Mouse (Mus musculus) gastrocnemius, adult 8-10 months (tissue): ENCODE data around the gene Hist1h2af. TPM values are rescaled to one million over a fixed set of nuclear protein-coding genes. Genes with fewer than 3 reads are reported as not detected.
"Not testable (repeated sequence)": the region's sequence is repeated elsewhere in the genome, so short reads cannot be mapped to it uniquely, and the experiment has no call there.

ENCODE experiments used
- DNase-seq, 2 experiments: peaks; one replicate each; pipeline ENCODE4 v3.0.0; 2022; ENCODE audit warnings: low spot score in 2 of 2
- total RNA-seq, 4 experiments: library from RNA; stranded (reverse); gene quantifications; 2 replicates each; pipeline ENCODE4 v1.2.4; 2022

Hist1h2af gene
- total RNA-seq, 4 experiments from 2014 or later = 1.5 TPM; not detected in 3

DNA sequence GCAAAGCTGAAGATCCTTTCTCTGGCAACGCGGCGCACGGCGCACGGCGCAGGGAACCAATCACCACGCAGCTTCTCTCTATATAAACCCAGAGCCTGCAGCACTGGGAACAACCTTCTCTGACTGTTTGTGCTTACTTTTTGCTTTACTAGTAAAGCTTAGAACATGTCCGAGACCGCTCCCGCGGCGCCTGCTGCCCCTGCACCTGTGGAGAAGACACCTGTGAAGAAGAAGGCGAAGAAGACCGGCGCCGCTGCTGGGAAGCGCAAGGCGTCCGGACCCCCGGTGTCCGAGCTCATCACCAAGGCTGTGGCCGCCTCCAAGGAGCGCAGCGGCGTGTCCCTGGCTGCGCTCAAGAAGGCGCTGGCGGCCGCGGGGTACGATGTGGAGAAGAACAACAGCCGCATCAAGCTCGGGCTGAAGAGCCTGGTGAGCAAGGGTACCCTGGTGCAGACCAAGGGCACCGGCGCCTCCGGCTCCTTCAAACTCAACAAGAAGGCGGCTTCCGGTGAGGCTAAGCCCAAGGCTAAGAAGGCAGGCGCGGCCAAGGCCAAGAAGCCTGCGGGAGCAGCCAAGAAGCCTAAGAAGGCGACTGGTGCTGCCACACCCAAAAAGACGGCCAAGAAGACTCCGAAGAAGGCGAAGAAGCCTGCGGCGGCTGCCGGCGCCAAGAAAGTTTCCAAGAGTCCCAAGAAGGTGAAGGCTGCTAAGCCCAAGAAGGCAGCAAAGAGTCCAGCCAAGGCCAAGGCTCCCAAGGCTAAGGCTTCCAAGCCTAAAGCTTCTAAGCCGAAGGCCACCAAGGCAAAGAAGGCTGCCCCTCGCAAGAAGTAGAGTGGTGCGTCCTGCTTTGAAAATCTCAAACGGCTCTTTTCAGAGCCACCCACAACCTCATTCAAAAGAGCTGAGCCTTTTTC lies 21.5 kb downstream of the Hist1h2af start:
- peak in 1 of 2 experiments; percentile 43 for DNase-seq

DNA sequence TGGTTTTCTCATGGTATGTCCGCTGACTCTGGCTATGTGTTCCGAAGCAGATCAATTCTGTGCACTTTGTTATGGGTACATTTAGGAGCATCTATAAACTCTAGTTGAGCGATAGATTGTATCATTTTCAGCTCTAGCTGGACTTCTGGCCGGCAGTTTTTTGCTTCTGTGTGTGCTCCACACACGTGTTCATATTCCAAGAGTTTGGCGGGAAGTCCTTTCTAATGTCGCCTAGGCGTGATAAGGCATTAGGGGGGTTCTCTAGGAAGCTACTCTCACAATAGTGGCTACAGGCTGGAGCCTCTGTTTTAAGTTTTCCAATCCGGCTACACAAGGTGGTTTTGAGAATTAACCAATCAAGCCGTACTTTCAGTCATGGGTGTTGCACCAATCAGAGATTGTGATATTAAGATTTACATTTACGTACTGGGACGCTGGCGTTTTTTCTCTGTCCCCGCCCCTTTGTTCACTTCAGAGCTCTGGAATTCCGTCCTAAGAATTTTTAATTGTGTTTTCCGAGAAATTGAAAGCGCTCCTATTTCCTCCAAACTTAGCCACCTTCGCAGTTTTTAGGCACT lies 22.2 kb downstream of the Hist1h2af start:
- DNase-seq = no peak

DNA sequence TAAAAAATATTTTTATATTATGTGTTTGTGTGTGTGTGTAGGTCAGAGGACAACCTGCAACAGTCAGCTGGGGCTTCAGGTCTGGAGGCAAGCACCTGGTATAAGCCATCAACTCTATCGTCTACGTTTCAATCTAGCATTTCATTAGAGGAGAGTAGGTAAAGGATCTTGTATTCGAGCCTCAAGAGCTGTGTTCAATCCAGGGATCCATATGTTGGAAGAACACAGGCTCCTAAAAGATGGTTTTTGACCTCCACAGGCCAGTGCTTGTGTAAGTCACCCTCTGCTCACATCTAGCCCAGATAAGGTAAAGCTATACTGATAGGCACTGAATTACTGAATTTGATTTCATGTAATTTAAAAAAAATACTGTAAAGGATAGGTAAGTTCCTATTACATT lies 23.2 kb downstream of the Hist1h2af start:
- DNase-seq = no peak

DNA sequence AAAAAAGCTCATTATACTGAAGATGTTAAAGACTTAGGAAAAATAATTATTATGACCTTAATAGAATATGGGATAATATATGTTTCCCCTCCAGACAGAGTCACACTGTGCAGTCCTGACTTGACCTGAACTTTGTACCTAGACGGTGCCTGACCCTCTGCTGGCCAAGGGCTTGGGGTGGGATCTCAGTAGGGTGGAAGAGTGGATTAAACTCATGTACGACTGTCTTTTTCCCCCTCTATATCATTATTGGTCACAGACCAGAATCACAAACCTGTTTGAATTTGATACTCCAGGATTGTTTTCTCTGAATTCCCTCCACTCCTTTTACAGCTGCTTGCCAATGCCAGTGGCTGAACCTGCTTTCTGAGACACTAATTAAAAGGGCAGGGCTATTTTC lies 27.0 kb downstream of the Hist1h2af start:
- not testable (repeated sequence) for DNase-seq

DNA sequence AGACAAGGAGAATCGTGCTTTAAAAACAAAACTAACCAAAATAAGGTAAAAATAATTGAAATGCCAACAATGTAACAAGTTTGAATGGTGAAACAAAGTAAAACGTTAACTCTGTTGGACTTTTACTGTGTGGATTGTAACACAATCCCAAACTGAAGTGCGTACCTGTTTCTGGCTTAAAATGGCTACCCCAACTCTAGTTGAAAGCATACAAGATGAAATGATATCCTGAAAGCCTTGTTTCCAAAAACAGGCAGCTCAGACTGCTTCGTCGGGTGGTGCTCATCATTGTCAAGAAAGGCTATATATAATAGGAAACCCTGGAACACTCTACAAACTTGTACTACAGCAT lies 27.8 kb downstream of the Hist1h2af start:
- not testable (repeated sequence) for DNase-seq

DNA sequence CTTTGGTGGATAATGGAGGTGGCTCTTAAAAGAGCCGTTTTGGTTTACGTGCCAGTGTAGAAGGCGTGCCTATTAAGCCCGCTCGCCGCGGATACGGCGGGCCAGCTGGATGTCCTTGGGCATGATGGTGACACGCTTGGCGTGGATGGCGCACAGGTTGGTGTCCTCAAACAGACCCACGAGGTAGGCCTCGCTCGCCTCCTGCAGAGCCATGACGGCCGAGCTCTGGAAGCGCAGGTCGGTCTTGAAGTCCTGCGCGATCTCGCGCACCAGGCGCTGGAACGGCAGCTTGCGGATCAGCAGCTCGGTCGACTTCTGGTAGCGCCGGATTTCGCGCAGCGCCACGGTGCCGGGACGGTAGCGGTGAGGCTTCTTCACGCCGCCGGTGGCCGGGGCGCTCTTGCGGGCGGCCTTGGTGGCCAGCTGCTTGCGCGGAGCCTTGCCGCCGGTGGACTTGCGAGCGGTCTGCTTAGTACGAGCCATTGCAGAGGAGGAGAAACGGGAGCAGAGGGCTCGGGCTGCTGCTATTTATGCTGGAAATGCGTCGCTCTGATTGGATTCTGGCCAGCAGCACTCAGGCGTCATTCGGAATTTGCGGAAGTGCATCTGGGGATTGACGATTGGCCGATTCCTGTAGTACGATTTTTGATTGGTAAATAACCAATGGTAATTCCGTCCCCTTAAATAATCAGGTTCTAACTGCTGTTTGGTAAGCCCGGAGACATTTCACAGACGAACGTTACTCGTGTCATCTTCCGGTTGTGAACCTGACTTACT lies 28.4 kb downstream of the Hist1h2af start, which contains the start of gene Hist1h3e:
Gene Hist1h3e (minus strand): TSS at position 487 of the 777 bp plus-strand sequence.
- peak; percentile 84 to 88 for DNase-seq

DNA sequence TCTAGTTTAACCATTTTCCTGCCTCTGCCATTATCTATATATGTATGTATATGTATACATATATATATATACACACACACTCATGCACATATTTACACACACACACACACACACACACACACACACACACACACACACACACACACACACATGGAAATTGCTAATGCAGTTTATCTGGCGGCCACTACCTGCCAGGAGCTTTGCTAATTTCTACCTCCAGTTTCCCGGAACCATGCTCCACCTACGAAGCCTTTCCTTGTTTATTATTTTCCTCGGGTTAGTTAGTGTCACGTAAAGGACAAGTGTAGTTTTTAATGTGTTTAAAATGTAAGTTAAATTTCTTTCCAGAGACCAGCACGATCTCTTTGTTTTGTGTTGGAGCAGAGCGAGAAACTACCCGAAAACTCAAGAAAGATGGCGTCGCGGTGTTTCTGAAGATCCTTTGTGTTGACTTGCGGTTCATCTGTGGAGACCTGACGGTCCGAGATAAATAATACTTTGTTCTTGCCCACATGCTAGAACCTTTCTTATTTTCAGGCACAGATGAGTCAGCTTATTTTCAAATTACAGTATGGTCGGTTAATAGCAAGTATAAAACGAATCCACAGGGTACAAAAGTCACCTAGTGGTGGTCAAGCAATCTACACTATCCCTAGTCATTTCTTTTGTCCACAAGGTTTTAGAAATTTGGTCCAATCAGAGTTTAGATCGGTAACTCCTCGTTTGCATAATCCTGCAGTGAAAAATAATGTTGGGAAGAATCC lies 29.2 kb downstream of the Hist1h2af start:
- DNase-seq = no peak

DNA sequence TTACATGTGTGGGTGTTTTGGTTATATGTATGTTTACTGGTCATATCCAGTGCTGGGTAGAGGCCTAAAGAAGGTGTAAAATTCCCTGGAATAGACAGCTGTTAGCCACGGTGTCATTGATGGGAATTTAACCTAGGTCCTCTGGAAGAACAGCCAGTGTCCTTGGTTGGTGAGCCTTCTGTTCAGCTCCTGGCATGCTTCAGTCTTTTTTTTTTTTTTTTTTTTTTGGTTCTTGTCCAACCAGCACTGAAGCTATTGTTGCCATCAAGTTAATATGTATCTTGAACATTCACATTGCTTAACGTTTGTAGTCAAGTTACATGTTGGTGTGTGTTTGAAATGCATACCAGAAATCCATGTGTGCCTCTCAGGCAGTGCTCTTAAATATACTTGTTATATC lies 30.8 kb downstream of the Hist1h2af start:
- no peak for DNase-seq

DNA sequence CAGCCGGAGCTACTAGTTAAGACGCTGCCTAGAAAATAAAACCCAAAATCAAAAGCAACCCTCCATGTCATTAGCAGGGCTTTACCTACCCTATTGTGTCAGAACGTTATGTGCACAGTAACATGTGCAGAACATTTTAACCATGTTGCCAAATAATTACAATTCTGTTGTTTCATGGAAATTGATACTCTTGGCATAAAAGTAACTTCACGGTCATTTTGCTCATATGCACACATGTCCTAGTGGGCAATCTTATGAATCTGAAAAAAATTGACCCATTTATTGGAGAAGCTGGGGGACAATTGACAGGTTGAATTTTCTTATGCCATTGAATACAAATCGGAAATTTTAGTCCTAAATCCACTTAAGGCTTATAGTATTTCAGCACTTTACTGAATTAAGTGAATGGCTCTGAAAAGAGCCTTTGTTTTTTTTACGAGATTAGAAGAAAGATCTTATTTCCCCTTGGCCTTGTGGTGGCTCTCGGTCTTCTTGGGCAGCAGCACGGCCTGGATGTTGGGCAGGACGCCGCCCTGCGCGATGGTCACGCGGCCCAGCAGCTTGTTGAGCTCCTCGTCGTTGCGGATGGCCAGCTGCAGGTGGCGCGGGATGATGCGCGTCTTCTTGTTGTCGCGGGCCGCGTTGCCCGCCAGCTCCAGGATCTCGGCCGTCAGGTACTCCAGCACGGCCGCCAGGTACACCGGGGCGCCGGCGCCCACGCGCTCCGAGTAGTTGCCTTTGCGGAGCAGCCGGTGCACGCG lies 36.7 kb downstream of the Hist1h2af start:
- not testable (repeated sequence) for DNase-seq

DNA sequence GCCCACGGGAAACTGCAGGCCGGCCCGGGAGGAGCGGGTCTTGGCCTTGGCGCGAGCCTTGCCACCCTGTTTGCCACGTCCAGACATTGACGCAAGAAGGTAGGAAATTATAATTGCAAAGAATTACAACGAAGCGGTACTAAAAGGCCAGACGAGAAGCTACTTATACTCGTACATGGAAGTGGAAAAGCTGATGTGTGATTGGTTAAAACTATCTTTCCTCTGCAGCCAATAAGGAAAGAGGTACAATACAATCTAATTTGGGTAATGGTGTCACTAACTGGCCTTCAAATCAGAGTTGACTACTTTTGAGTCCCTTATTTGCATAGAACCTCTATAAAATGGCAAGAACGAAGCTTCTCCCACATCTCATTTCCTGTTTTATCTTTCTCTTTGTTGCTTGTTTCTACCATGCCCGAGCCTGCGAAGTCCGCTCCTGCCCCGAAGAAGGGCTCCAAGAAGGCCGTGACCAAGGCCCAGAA lies 37.4 kb downstream of the Hist1h2af start, which contains the start of the genes Hist1h2ae and Hist1h2bg:
Gene Hist1h2ae (minus strand): TSS at position 199 of the 482 bp plus-strand sequence.
Gene Hist1h2bg (plus strand): TSS at position 375 of the 482 bp plus-strand sequence.
- DNase-seq = no peak

DNA sequence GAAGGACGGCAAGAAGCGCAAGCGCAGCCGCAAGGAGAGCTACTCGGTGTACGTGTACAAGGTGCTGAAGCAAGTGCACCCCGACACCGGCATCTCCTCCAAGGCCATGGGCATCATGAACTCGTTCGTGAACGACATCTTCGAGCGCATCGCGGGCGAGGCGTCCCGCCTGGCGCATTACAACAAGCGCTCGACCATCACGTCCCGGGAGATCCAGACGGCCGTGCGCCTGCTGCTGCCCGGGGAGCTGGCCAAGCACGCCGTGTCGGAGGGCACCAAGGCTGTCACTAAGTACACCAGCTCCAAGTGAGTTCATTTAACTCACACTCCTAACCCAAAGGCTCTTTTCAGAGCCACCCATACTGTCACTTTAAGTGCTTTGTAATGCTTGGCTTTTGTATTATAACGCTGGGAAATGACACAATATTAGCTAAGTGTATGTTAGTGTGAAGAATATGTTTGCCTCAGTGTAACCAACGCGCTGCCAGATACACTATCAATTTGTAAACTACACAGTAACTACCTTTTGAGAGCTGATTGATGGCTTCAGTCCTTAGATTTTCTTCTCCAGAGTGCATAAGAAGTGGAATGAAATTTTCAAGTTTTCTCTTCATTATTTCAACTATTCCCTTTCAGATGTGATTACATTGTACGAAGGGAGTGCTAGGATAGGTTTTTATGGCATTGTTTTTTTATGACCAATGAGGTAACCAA lies 38.0 kb downstream of the Hist1h2af start:
- DNase-seq = not testable (repeated sequence)

DNA sequence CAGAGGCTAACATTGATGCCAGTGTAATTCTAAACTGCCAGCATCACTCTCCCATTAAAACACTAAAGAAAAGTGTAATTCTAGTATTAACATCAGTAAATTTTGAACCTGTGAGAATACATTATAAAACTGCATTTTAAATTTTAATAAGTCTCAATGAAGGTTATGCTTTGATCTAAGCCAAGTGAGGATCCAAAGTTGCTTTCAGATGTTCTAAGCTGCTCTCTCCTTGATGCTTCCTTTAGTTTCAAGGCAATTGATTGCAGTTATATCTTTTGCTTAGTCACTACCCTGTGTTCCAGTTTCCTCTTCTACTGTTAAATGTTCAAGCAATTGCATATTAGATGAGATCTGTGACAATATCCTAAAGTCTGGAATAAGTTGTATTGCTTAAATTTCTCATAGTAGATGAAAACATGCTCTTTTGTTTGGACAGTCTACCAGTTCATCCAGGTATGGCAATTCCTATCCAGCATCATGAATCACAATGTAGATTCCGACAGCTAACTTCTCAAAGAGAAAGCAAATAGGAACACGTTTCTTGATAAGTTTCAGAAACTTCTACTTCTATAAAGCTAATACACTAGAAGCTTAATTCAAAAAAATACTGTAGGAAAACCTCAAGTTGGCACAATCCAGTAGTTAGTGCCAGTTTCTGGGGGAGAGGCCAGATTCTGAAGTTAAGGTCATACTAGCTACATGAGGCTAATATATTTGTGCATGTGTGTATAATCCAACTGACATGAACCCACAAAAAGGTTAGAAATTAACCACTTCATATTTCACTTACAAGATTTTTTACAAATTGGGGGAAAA lies 38.7 kb downstream of the Hist1h2af start:
- DNase-seq = no peak

DNA sequence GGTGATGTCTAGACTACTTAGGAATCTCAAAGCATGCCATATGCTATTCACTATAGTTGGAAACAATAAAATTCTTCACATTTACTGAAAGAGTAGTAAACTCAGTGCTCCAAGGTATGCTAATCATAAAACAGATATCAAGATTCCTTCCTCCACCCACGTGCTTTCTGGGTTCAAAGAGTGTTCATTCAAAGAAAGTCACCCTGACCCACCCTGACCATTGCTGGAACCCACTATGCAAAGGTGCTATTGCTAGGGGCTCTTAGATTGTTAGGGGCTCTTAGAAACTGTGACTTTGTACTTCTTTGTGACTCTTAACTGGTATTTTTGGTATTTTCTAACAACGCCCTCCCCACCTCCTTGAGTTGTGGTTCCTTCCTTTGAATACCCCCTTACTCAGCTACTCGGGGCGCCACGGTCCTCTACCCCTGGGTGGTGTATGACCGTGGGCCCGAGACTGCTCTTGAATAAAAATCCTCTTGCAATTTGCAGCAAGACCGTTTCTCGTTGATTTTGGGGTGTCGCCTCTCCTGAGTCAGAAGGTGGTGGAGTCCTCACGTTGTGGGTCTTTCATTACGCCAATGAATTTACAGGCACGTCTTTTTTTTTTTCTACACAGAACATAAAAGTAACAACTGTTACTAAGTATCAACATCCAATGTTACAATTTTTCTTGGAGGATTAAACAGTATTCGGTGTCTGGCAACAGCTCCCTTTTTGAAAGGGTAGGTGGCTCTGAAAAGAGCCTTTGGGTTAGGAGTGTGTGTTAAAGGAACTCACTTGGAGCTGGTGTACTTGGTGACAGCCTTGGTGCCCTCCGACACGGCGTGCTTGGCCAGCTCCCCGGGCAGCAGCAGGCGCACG lies 39.6 kb downstream of the Hist1h2af start:
- DNase-seq = not testable (repeated sequence)

DNA sequence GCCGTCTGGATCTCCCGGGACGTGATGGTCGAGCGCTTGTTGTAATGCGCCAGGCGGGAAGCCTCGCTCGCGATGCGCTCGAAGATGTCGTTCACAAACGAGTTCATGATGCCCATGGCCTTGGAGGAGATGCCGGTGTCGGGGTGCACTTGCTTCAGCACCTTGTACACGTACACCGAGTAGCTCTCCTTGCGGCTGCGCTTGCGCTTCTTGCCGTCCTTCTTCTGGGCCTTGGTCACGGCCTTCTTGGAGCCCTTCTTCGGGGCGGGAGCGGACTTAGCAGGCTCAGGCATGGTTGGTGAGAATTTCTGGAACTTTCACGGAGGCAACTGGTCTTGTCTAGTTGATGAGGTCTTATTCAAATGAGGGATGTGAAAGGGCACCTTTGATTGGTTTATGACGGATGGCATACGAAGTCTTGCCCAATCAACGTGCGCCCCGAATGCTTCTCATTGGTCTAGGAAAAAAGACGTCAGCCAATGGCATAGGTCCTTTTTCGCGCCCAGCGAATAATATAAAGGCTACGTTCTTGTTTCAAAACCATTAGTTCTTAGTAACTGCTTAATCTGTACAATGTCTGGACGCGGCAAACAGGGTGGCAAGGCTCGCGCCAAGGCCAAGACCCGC lies 40.3 kb downstream of the Hist1h2af start, which contains the start of the genes Hist1h2bf and Hist1h2ad:
Gene Hist1h2bf (minus strand): TSS at position 299 of the 627 bp plus-strand sequence.
Gene Hist1h2ad (plus strand): TSS at position 484 of the 627 bp plus-strand sequence.
- peak; percentile 30 to 64 for DNase-seq

DNA sequence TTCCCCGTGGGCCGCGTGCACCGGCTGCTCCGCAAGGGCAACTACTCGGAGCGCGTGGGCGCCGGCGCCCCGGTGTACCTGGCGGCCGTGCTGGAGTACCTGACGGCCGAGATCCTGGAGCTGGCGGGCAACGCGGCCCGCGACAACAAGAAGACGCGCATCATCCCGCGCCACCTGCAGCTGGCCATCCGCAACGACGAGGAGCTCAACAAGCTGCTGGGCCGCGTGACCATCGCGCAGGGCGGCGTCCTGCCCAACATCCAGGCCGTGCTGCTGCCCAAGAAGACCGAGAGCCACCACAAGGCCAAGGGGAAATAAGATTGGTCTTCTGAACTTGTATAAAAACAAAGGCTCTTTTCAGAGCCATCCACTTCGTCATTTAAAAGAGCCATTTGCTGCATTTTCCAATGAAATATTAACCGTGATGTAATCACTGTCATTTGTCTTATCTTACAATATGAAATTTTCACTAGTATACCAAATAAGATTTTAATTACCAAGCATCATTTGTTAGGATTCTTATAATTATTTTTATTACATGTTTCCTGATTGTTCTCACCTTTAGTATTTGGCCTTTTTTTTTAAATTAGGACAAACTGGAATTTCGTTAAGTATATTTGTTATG lies 41.0 kb downstream of the Hist1h2af start:
- DNase-seq = not testable (repeated sequence)

DNA sequence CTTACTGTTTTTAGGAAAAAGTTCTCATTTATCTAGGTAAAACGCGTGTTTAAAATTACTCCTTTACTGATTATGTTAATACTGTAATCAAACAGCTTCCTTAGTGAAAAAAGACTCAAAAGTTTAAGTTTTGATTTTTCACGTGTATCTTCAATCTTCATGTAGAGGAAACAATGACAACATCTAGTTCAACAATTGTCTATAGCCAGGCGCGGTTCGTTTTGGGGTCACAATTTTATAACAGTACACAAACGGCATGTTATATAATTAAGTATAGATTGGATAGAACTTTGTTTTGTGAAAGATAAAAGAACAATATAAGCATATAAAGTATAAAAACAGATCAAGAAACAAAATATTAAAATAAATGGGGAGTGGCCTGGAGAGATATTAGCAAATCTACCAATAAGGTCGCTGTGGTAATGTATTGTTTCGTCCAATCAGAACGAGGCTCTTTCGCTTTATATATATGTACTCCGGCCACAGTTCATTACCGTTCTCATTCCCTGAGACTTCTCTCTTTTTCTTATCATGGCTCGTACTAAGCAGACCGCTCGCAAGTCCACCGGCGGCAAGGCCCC lies 41.7 kb downstream of the Hist1h2af start, which contains the start of gene Hist1h3d:
Gene Hist1h3d (plus strand): TSS at position 493 of the 581 bp plus-strand sequence.
- no peak for DNase-seq
